Mouse (Mus musculus) kidney, postnatal 36 days (tissue): Measurements from ENCODE around the gene Olfr1249.
"Not testable (repeated sequence)": the region's sequence is repeated elsewhere in the genome, so short reads cannot be mapped to it uniquely, and the experiment has no call there.

Source experiments
- DNase-seq, 2 experiments: peaks; one replicate each; pipeline ENCODE4 v3.0.0; 2021 to 2022; ENCODE audit warnings: mixed read lengths in 2 of 2

The Olfr1249 gene

GRCm38 (mm10) chr2:89634883-89635282 lies at the start of gene Olfr1249:
TSS of gene Olfr1249 (minus strand) at chr2:89634983.
- no peak for DNase-seq

DNA sequence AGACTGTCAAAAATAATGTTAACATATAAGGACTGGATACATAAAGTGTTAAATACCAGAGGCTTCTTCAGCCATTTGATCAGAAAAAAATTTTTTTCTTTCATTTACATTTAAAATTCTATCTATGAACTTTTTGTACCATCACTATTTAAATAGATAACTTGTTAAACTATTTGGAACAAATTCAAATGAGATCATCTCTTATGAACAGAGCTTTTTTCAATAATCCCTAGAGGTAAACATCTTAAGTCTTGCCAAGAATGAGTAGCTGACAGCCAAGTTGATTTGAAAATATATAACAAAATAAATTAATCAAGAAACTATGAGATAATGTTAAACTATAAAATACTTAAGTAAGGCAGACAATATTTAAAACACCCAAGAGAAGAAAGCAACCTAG lies 37.1 kb upstream of the Olfr1249 start, which contains the start of gene Olfr1251:
Olfr1251 (minus strand) TSS at position 101 of the 400 bp plus-strand sequence.
- DNase-seq = no peak

- no peak for DNase-seq
Measured at GRCm38 (mm10) chr2:89661367-89661766, 26.6 kb upstream of the Olfr1249 start, which contains the start of gene Olfr1250. TSS of gene Olfr1250 (minus strand) at chr2:89661467.

DNA sequence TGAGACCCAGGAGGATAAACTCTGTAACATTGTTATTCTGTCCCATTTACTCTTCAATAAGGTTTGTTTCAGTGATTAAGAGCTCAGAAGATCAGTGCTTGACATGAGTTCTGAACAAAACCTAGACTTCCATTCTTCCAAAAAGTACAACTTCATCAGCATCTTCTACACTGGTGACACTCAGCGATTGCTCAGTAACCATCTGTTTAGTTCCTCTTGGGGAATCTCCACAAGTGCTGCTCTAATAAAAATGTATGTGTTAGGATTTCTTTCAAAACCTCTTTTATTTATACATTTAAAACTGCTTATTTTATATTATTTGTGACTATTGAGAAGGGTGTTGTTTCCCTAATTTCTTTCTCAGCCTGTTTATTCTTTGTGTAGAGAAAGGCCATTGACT lies 16.6 kb downstream of the Olfr1249 start, which contains the start of gene Olfr1248:
Olfr1248 (minus strand) TSS at position 101 of the 400 bp plus-strand sequence.
- not testable (repeated sequence) for DNase-seq

DNA sequence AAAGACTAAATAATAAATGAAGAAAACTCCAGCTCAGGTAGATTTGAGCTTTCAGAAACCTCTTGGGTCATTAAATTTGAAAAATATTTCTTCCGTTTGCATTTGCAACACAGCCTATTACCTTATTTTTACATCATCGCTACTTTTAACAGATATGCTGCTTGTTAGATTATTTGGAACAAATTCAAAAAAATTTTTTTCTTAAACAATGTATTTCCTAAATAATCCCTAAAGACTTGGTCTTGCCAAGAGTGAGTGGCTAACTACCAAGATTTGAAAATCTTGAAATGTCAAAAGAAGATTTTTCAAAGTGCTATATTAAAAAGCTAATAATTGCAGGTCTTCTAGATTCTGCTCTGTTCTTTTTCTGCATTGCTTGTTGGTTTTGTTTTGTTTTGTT lies 20.8 kb downstream of the Olfr1249 start, which contains the start of gene Olfr1247:
Olfr1247 (minus strand) TSS at position 101 of the 400 bp plus-strand sequence.
- DNase-seq = no peak

DNA sequence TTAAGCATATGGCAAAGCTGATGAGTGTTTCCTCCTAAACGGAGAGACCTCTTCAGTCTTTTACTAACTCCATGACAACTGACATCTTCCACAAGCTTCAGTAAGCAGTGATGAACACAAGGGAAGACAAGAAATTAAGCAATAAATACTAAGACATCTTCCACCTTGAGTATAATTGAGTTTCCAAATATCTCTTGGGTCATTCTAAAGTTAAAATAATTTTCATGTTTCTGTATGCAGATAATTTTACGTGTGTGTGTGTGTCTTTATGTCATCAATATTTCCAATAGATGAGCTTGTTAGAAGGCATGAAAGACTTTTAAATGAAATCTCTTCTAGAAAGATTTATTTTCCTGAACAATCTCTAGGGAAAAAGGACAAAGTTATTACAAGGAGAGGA lies 41.7 kb downstream of the Olfr1249 start, which contains the start of gene Olfr1246:
Olfr1246 (minus strand) TSS at position 101 of the 400 bp plus-strand sequence.
- DNase-seq = no peak
